Mouse (Mus musculus) embryo, embryonic 10 days (tissue): ENCODE results near the gene 4921501E09Rik.
A peak's percentile ranks its signal among the peaks of the same experiment; 100 is the strongest.
"Not testable (repeated sequence)": the region's sequence is repeated elsewhere in the genome, so short reads cannot be mapped to it uniquely, and the experiment has no call there.

Experiments
- DNase-seq: peaks from one replicate; pipeline ENCODE4 v3.0.0-alpha.2; 2015; ENCODE audit warnings: low spot score

Gene 4921501E09Rik

DNA sequence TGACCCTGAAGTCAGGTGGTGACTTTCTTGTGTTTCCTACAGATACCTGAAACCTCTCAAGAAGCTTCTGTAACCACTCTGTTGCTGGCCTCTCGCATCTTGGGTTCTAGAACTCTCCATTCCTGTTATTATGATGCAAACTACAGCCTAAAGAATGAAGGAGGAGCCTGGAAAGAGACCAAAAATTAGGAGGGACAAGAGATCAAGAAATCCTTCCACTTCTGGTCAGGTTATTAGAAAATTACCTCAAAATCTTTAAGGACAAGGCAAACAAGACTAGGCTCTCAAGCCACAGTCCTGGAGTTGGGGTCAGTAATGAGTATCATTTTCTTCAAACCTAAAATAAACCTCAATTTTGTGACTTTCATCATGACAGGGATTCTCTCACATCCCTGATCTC, at the start of gene 4921501E09Rik:
TSS of gene 4921501E09Rik (minus strand) at position 101 of the 400 bp plus-strand sequence.
- DNase-seq = no peak

DNA sequence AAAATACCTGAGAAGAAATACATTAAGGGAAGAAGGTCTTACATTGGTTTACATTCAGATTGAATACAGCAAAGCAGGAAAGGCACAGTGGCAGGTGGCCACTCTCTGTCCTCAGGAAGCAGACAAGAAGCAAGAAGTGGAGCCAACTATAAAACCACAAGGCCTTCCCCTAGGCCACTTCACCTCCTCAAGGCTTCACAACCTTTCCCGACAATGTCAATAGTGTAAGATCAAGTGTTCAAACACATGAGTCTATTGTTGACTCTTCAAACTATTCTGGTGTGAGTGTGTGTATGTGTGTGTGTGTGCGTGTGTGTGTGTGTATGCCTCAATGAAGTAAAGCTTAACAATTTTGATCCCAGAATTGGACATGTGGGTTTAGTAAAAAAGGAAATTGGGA, 29.5 kb upstream of the 4921501E09Rik start:
- DNase-seq = no peak

DNA sequence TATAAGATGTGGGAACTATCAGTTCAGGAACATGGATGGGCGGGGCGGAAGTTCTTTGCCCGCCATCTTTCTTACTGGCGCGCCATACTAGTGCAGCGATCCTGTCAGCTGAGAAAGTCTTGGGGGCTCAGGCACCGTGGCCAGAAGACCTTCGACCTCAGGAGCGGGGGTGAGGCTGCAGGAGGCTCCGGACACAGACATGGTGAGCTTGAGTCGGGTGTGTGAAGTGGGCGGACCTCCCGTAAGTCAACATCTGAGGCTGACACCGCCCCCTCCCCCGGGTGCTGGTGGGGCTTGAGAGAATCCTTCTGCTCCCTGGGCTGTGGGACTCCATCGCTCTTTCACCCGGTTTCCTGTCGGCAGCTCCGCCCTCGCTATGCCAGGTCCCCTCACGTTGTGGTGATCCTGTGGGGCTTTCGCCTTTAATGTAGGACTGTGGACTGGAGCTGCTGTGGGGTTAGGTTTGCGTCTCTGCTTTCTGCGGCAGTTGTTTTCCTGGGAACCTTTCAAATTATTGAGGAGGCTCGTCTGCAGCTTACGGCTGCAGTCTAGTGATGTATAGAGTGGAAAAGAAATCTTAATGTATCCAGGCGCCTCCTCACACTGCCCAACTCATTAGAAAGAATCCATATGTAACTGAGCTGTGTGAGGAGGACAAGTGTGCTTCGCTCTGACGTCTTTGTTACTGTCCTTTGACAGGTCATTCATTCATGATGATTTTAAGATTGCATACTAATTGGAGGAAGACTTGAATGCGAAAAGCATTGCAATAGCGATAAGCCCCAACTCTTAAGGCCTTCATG, 24.7 kb upstream of the 4921501E09Rik start:
- DNase-seq = peak; percentile 90

DNA sequence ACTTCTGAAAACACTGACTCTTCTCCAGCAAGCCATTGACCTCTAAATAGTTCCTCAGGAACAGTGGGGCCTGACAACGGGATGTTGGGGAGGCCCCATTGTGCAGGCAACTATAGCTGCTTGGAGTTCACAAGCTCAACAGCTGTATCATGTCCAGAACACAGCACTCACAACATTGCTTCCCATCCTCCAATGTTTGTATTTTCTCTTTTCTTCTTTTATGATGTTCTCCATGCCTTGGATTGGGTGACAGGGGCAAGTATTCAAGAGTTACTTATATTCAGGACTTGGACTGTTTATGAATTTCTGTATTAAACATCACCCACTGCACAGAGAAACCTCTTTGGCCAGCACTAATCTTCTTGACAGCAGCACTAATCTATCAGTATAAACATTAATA, 23.8 kb upstream of the 4921501E09Rik start:
- no peak for DNase-seq

DNA sequence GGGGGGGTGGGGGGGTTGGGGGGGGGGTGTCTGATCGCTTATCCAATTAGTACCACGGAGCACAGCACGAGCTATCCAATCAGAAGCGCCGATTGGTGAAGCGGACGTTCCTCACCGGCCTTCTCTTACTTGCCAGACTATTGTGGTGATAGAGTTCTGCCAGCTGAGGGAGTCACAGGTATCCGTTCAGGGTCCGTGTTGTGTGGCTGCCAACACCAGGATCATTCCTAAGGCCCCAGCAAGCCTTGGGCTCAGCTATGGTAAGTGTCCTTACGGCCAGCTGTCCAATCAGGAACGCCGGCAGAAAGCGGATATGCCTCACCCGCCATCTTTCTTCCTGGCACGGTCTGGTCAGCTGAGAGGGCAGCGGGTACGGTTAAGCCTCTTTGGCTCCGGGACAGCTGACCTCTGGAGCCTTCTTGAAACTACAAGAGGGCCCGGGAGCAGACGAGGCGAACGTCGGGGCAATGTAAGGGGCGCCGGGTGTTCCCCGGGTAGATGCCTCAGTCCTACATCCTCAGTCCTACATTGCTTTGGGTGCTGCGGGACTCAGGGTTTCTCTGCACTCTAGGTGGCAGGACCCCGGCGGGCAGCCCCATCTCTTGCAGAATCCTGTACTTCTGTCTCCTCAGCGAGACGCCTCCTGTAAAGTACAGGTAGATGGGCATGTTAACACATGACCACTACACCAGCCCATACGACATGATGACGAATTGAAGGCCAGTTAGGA, 21.5 kb upstream of the 4921501E09Rik start, which contains the start of gene Zfp563:
TSS of gene Zfp563 (plus strand) at position 91 of the 730 bp plus-strand sequence.
- peak; percentile 95 for DNase-seq

DNA sequence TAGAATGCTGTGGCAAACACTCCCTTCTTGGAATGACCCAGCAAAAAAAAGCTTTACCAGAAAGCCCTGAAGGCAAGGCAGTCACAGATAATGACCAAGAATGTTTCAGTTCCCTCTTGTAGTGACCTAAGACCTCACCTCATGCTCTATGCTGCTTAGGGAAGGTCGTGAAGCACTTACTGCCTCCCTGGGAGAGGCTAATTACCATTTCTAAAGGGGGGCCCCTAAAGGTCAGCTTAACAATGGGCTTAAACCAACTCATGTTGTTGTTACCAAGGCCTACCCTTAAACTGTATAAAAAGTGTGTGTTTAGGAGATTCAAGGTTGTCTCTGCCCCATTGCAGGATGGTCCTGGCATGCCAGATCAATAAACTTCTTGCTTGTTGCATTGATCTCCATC, 4.9 kb downstream of the 4921501E09Rik start:
- DNase-seq = no peak

DNA sequence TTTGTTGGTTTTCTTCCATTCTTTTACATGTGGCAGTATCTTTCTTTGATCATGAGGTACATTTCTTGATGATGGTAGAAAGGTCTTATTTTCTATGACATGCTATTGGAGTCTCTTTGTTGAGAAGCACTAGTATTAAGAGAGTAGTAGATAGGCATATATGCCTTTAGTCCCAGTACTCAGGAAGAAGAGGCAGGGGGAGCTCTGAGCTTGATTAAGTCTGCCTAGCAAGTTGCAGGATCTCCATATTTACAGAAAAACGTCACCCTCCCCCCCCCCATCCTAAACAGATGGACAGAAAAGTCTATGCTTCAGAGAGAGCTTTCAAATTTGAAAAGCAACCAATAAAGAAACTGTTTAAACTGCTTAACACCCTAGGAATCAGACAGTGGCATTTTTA, 9.1 kb downstream of the 4921501E09Rik start:
- no peak for DNase-seq

DNA sequence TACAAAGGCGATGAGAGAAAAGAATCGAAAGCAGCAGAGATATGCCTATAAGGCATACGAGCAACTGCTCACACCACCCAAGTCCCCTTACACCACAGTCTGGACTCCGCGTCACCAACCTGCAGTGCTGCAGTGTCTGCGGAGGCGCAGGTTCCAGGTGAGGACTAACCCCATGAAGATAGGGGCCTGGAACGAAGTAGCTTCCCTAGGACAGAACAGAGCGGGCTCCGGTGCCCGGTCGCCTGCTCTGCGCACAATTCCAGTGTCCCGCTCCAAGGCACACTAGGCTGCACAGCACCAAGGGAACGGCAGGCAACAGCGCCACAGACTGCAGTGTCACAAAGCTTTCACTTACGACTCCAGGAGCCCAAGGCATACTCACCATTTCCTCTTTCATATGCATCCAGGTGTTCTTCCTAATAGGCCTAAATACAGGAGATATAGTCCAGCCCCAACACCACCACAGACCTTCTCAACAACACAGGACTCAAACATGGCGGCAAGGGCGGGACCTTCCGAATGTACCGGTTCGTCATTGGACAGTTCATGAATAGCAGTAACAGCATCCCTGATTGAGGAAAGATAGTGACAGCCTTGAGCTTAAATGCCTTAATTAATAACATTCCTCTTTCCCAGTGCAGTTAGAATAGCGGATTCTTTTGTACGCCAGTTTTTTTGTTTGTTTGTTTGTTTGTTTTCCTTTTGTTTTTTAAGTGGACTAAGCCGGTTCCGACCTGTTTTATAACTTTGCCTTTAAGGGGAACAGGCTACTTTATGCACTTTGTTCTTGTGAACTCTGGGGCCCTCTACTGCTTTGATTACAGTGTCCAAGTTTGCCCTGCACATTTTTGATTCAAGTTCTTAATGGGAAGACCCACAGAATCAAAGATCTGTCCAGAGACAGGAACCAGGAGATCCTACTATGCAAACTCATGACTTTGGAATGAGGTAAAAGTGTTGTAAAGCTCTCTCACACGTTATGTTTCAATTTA, 34.7 kb downstream of the 4921501E09Rik start, which contains the start of gene Zfp763:
TSS of gene Zfp763 (minus strand) at position 503 of the 992 bp plus-strand sequence.
- DNase-seq = peak; percentile 96

DNA sequence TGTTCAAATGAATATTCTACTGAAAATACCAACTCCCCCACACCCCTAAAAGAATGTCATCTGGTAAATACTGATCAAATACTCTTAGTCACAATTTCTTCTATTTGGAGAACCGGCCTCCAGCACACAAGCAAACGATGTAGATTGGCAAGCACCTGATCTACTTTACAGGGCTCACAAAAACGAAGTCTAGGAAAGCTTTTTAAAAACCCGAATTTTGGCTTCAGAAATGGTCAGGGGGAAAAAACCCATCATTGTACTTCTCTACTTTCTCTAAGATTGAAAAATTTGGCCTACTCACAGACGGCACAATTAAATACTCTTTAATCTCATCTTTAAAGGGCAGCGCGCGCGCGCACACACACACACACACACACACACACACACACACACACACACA, 35.5 kb downstream of the 4921501E09Rik start:
- DNase-seq = no peak

DNA sequence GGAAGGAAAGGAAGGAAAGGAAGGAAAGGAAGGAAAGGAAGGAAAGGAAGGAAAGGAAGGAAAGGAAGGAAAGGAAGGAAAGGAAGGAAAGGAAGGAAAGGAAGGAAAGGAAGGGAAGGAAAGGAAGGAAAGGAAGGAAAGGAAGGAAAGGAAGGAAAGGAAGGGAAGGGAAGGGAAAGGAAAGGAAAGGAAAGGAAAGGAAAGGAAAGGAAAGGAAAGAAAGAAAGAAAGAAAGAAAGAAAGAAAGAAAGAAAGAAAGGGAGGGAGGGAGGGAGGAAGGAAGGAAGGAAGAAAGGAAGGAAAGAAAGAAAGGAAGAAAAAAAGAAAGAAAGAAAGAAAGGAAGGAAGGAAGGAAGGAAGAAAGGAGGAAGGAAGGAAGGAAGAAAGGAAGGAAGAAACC, 47.4 kb downstream of the 4921501E09Rik start:
- not testable (repeated sequence) for DNase-seq
